Mouse (Mus musculus): Measurements from ENCODE around the gene Bdh1. TPM values are rescaled to one million over a fixed set of nuclear protein-coding genes. Genes with fewer than 3 reads are reported as not detected.
"Not testable (repeated sequence)": the region's sequence is repeated elsewhere in the genome, so short reads cannot be mapped to it uniquely, and the experiment has no call there.

The Bdh1 gene
- polyA plus RNA-seq (2014; fragmentation: Nextera tagmentation; extraction: Ambion mirVana): 3.1 and 5.7 TPM in 2 replicates

GRCm38 (mm10) chr16:31422000-31422399, at the start of gene Bdh1:
Gene Bdh1 (plus strand): TSS chr16:31422280.
- WGBS: 54% methylated on average over 9 of the region's 9 CpGs
- no peaks in the 10 kb centered on the region for H3K4me1 ChIP-seq (ENCODE audit: insufficient read depth)

GRCm38 (mm10) chr16:31372316-31372715, 49.8 kb upstream of the Bdh1 start:
- not testable (repeated sequence) for H3K4me3 ChIP-seq (ENCODE audit: low read depth, low read length); H3K9ac ChIP-seq; H3K36me3 ChIP-seq (ENCODE audit: insufficient read depth); H3K27me3 ChIP-seq (ENCODE audit: insufficient read depth, low read length); H3K4me2 ChIP-seq; DNase-seq; H3K27ac ChIP-seq (ENCODE audit: low read depth); ATAC-seq (ENCODE audit: insufficient read depth); H3K9me3 ChIP-seq (ENCODE audit: low read depth, low read length); H3K4me1 ChIP-seq (ENCODE audit: insufficient read depth)
- 80% methylated on average over 3 of the region's 3 CpGs for whole genome bisulfite sequencing

More at GRCm38 (mm10) chr16:31422000-31422399, at the start of gene Bdh1:
- Histone ChIP-seq H3K4me3 (ENCODE audit: low read depth, low read length) (no peak within 1 kb of the TSS), H3K36me3 (ENCODE audit: insufficient read depth) (no peaks in the 10 kb centered on the region), H3K9me3 (ENCODE audit: low read depth, low read length) (no peaks in the 10 kb centered on the region), H3K9ac (no peak within 1 kb of the TSS), H3K4me2 (no peak within 1 kb of the TSS), H3K27me3 (ENCODE audit: insufficient read depth, low read length) (no peaks in the 10 kb centered on the region), H3K27ac (ENCODE audit: low read depth) (no peak within 1 kb of the TSS)
- TF ChIP-seq CTCF (IDR thresholded peaks at IDR 0.05; ENCODE audit: low read depth): no peak
- no peak for ATAC-seq (ENCODE audit: insufficient read depth)
- DNase-seq: no peak

GRCm38 (mm10) chr16:31375877-31376582, 46.0 kb upstream of the Bdh1 start:
- not testable (repeated sequence) for H3K9me3 ChIP-seq (ENCODE audit: low read depth, low read length); H3K27ac ChIP-seq (ENCODE audit: low read depth); H3K36me3 ChIP-seq (ENCODE audit: insufficient read depth); H3K4me3 ChIP-seq (ENCODE audit: low read depth, low read length); H3K27me3 ChIP-seq (ENCODE audit: insufficient read depth, low read length); H3K4me2 ChIP-seq; DNase-seq; H3K9ac ChIP-seq; ATAC-seq (ENCODE audit: insufficient read depth); H3K4me1 ChIP-seq (ENCODE audit: insufficient read depth)
- whole genome bisulfite sequencing: 73% methylated on average over 4 of the region's 4 CpGs

GRCm38 (mm10) chr16:31388269-31388668, 33.8 kb upstream of the Bdh1 start:
- H3K4me3 ChIP-seq (ENCODE audit: low read depth, low read length); H3K36me3 ChIP-seq (ENCODE audit: insufficient read depth); ATAC-seq (ENCODE audit: insufficient read depth); H3K9me3 ChIP-seq (ENCODE audit: low read depth, low read length); H3K4me1 ChIP-seq (ENCODE audit: insufficient read depth); H3K4me2 ChIP-seq; H3K27me3 ChIP-seq (ENCODE audit: insufficient read depth, low read length); H3K9ac ChIP-seq; DNase-seq; H3K27ac ChIP-seq (ENCODE audit: low read depth): not testable (repeated sequence)
- WGBS: 82% methylated on average over 3 of the region's 3 CpGs

- H3K9me3 ChIP-seq (ENCODE audit: low read depth, low read length): no peaks in the 10 kb centered on the region
- no peak overlapping the region for H3K4me3 ChIP-seq (ENCODE audit: low read depth, low read length)
- no peaks in the 10 kb centered on the region for H3K36me3 ChIP-seq (ENCODE audit: insufficient read depth)
- H3K27ac ChIP-seq (ENCODE audit: low read depth): no peak overlapping the region
- H3K9ac ChIP-seq: no peak overlapping the region
- WGBS: 56% methylated on average over 2 of the region's 2 CpGs
- H3K4me1 ChIP-seq (ENCODE audit: insufficient read depth): no peaks in the 10 kb centered on the region
- TF ChIP-seq CTCF (IDR thresholded peaks at IDR 0.05; ENCODE audit: low read depth): no peak
- H3K4me2 ChIP-seq: no peak overlapping the region
- no peaks in the 10 kb centered on the region for H3K27me3 ChIP-seq (ENCODE audit: insufficient read depth, low read length)
- no peak for DNase-seq
- no peak for ATAC-seq (ENCODE audit: insufficient read depth)
These were observed 22.8 kb upstream of the Bdh1 start for GRCm38 (mm10) chr16:31399231-31399630.

- Histone ChIP-seq H3K4me3 (ENCODE audit: low read depth, low read length) (no peak overlapping the region), H3K9ac (no peak overlapping the region), H3K27me3 (ENCODE audit: insufficient read depth, low read length) (no peaks in the 10 kb centered on the region), H3K36me3 (ENCODE audit: insufficient read depth) (no peaks in the 10 kb centered on the region), H3K4me2 (no peak overlapping the region), H3K9me3 (ENCODE audit: low read depth, low read length) (no peaks in the 10 kb centered on the region), H3K4me1 (ENCODE audit: insufficient read depth) (no peaks in the 10 kb centered on the region), H3K27ac (ENCODE audit: low read depth) (no peak overlapping the region)
- ATAC-seq (ENCODE audit: insufficient read depth): no peak
- no peak for TF ChIP-seq CTCF (IDR thresholded peaks at IDR 0.05; ENCODE audit: low read depth)
- no peak for DNase-seq
- WGBS: 85% methylated on average over 11 of the region's 11 CpGs
These were observed 21.0 kb upstream of the Bdh1 start for GRCm38 (mm10) chr16:31400908-31401692.

- H3K4me2 ChIP-seq: no peak overlapping the region
- no peak for DNase-seq
- H3K36me3 ChIP-seq (ENCODE audit: insufficient read depth): no peaks in the 10 kb centered on the region
- no peak overlapping the region for H3K9ac ChIP-seq
- no peaks in the 10 kb centered on the region for H3K27me3 ChIP-seq (ENCODE audit: insufficient read depth, low read length)
- H3K4me3 ChIP-seq (ENCODE audit: low read depth, low read length): no peak overlapping the region
- WGBS: 34% methylated on average over 8 of the region's 8 CpGs
- no peaks in the 10 kb centered on the region for H3K9me3 ChIP-seq (ENCODE audit: low read depth, low read length)
- no peak for ATAC-seq (ENCODE audit: insufficient read depth)
- no peak for TF ChIP-seq CTCF (IDR thresholded peaks at IDR 0.05; ENCODE audit: low read depth)
- no peaks in the 10 kb centered on the region for H3K4me1 ChIP-seq (ENCODE audit: insufficient read depth)
- H3K27ac ChIP-seq (ENCODE audit: low read depth): no peak overlapping the region
These were observed 20.0 kb upstream of the Bdh1 start for GRCm38 (mm10) chr16:31402096-31402495.
